Mouse (Mus musculus): ENCODE data around the gene Gpr146. TPM values are rescaled to one million over a fixed set of nuclear protein-coding genes. Genes with fewer than 3 reads are reported as not detected.
A peak's percentile ranks its signal among the peaks of the same experiment; 100 is the strongest.

Gpr146 gene
- polyA plus RNA-seq, 1 experiment from 2014 or later = 1.8 TPM

DNA sequence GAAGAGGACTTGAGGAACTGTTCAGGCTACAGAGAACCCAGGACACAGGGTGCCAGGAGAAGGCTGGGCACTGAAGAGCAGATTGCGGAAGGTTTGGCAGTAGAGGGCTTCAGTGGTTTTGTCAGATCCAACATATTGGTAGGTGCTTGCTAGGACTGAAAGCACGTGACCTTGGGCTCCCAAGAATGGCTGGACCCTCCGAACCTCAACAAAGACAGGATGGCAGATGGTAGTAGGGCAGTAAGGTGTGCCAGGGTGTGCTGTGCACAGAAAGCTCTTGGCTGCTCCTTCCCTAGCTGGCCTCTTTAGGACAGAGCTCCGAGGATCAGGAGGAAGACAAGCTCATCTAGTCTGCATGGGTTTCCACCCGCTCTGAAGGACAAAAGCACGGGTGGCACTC is 33.6 kb downstream of the Gpr146 start:
- no peak for ATAC-seq (ENCODE audit: low read depth)
- Histone ChIP-seq H3K4me2 (ENCODE audit: low read depth, low read length) (no peak overlapping the region), H3K4me3 (ENCODE audit: low read depth, low read length) (no peak overlapping the region), H3K27ac (ENCODE audit: low read depth, low read length) (no peak overlapping the region), H3K9me3 (ENCODE audit: control insufficient read depth, low read length) (no peaks in the 10 kb centered on the region), H3K9ac (replicated peaks; ENCODE audit: low read depth, low read length) (no peak overlapping the region), H3K27me3 (ENCODE audit: control insufficient read depth, insufficient read depth, low read length) (no peaks in the 10 kb centered on the region), H3K4me1 (ENCODE audit: control insufficient read depth, insufficient read depth, low read length) (no peaks in the 10 kb centered on the region), H3K36me3 (ENCODE audit: control insufficient read depth, insufficient read depth, low read length) (no peaks in the 10 kb centered on the region)
- WGBS = 95% methylated on average over 6 of the region's 6 CpGs

DNA sequence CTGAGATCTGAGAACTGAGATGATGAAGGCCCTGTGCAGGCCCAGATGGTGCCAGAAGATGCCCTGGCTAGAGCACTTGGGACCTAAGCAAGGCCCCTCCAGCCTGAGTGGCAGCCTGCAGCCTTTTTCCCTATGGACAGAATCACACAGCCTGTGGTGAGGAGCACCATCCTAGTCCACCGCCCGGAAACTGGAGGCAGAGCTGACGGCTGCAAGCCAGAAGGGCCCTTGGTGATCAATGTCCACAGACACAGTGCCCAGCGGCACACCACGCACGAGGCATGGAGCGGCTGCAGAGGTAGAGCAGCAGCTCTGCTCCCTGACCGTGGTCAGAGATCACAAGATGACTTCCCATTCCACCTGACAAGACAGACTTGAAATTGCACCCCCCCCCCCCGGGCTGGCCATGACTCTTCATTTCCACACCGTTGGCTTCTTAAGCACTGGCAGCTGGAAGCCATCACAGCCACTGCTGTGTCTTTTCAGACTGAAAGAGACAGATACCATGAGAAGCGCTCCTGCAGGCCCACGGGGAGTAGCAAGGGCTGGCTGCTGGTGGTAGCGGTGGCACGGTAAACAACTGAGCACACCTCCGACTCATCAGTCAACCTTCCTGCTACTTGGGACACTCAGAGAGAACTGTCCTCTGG is 34.3 kb downstream of the Gpr146 start:
- Histone ChIP-seq H3K27me3 (ENCODE audit: control insufficient read depth, insufficient read depth, low read length) (no peaks in the 10 kb centered on the region), H3K4me3 (ENCODE audit: low read depth, low read length) (no peak overlapping the region), H3K36me3 (ENCODE audit: control insufficient read depth, insufficient read depth, low read length) (no peaks in the 10 kb centered on the region), H3K4me2 (ENCODE audit: low read depth, low read length) (no peak overlapping the region), H3K27ac (ENCODE audit: low read depth, low read length) (no peak overlapping the region), H3K4me1 (ENCODE audit: control insufficient read depth, insufficient read depth, low read length) (no peaks in the 10 kb centered on the region), H3K9me3 (ENCODE audit: control insufficient read depth, low read length) (no peaks in the 10 kb centered on the region), H3K9ac (replicated peaks; ENCODE audit: low read depth, low read length) (no peak overlapping the region)
- WGBS = 68% methylated on average over 15 of the region's 15 CpGs
- no peak for ATAC-seq (ENCODE audit: low read depth)

DNA sequence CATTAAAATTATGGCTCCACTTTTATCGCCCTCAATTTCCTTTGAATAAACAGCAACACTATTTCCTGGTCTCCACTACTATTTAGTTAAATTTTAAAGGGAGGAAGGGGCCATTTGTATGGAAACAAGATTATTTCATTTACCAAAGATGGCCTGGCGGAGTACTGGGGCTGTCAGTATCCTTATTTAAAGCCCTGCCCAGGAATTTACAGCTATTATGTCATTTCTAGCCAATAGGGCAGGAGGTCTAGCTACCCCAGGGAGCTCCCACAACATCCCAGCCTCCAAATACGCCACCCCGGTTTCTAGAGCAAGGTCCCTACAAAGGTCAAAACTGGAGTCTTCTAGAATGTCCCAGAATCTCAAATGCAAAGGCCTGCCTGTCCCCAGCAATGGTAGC is 36.0 kb downstream of the Gpr146 start:
- Histone ChIP-seq H3K9me3 (ENCODE audit: control insufficient read depth, low read length) (no peaks in the 10 kb centered on the region), H3K4me3 (ENCODE audit: low read depth, low read length) (no peak overlapping the region), H3K4me1 (ENCODE audit: control insufficient read depth, insufficient read depth, low read length) (peaks cover 4% of the 10 kb centered on the region), H3K9ac (replicated peaks; ENCODE audit: low read depth, low read length) (no peak overlapping the region), H3K27me3 (ENCODE audit: control insufficient read depth, insufficient read depth, low read length) (no peaks in the 10 kb centered on the region), H3K36me3 (ENCODE audit: control insufficient read depth, insufficient read depth, low read length) (no peaks in the 10 kb centered on the region), H3K27ac (ENCODE audit: low read depth, low read length) (no peak overlapping the region), H3K4me2 (ENCODE audit: low read depth, low read length) (no peak overlapping the region)
- ATAC-seq (ENCODE audit: low read depth) = no peak
- WGBS = 49% methylated on average over 4 of the region's 4 CpGs

DNA sequence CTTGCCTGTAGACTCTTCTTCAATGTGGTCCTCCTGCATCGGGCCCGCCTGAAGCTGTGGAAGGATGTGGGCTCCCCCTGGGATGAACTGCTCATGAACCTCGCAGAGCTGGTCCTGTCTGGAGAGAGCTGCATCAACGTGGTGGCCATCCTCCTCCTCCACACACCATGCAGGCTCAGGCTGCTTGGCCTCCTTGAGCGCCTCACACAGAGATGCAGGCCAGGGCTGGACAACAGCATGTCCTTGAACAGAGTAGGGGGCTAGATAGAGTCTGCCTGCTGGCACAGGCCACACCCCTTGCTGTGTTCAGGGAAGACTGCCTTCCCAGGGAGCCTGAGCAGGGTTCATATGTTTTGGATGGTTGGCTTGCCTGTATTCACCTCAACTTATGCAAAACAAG is 37.5 kb downstream of the Gpr146 start:
- Histone ChIP-seq H3K4me1 (ENCODE audit: control insufficient read depth, insufficient read depth, low read length) (peaks cover 14% of the 10 kb centered on the region), H3K9ac (replicated peaks; ENCODE audit: low read depth, low read length) (no peak overlapping the region), H3K9me3 (ENCODE audit: control insufficient read depth, low read length) (no peaks in the 10 kb centered on the region), H3K4me3 (ENCODE audit: low read depth, low read length) (no peak overlapping the region), H3K36me3 (ENCODE audit: control insufficient read depth, insufficient read depth, low read length) (no peaks in the 10 kb centered on the region), H3K27me3 (ENCODE audit: control insufficient read depth, insufficient read depth, low read length) (no peaks in the 10 kb centered on the region), H3K27ac (ENCODE audit: low read depth, low read length) (no peak overlapping the region), H3K4me2 (ENCODE audit: low read depth, low read length) (no peak overlapping the region)
- ATAC-seq (ENCODE audit: low read depth) = no peak
- WGBS = 88% methylated on average over 5 of the region's 5 CpGs

DNA sequence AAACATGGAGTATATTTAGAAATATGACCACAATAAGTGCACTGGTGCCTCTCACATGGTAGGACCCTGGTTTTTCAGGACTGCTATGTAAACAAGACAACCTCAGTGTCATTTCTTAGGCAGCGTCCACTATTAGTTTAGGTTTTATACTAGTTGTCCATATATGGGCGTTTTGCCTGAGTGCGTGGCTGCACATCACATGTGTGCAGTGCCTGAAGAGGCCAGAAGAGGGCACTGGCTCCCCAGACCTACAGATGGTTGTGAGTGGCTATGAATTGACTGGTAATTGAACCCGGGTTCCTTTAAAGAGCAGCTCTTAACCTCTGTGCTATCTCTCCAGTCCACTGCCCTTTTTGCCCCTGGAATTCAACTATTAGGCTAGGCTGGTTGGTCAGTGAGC is 39.4 kb downstream of the Gpr146 start:
- no peak overlapping the region for H3K4me2 ChIP-seq (ENCODE audit: low read depth, low read length)
- 92% methylated on average over 4 of the region's 4 CpGs for WGBS
- peaks cover 16% of the 10 kb centered on the region for H3K4me1 ChIP-seq (ENCODE audit: control insufficient read depth, insufficient read depth, low read length)
- no peak for ATAC-seq (ENCODE audit: low read depth)
- no peak overlapping the region for H3K9ac ChIP-seq (replicated peaks; ENCODE audit: low read depth, low read length)
- H3K27me3 ChIP-seq (ENCODE audit: control insufficient read depth, insufficient read depth, low read length) = no peaks in the 10 kb centered on the region
- no peaks in the 10 kb centered on the region for H3K36me3 ChIP-seq (ENCODE audit: control insufficient read depth, insufficient read depth, low read length)
- no peaks in the 10 kb centered on the region for H3K9me3 ChIP-seq (ENCODE audit: control insufficient read depth, low read length)
- no peak overlapping the region for H3K4me3 ChIP-seq (ENCODE audit: low read depth, low read length)
- H3K27ac ChIP-seq (ENCODE audit: low read depth, low read length) = no peak overlapping the region

DNA sequence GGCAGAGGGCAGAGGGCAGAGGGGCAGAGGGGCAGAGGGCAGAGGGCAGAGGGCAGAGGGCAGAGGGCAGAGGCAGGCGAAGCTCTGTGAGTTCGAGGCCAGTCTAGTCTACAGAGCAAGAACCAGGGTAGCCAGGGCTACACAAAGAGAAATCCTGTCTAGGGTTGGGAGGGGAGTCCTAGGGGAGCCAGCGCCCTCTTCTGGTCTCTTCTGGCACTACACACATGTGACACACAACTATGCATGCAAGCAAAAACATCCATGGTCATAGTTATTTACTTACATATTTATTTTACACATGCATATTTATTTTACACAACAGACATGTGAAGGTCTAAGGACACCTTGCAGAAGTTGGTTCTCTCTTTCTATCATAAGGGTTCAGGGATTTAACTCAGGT is 40.0 kb downstream of the Gpr146 start:
- no peaks in the 10 kb centered on the region for H3K36me3 ChIP-seq (ENCODE audit: control insufficient read depth, insufficient read depth, low read length)
- H3K4me3 ChIP-seq (ENCODE audit: low read depth, low read length) = no peak overlapping the region
- 94% methylated on average over 3 of the region's 3 CpGs for WGBS
- H3K4me2 ChIP-seq (ENCODE audit: low read depth, low read length) = no peak overlapping the region
- H3K27ac ChIP-seq (ENCODE audit: low read depth, low read length) = no peak overlapping the region
- ATAC-seq (ENCODE audit: low read depth) = no peak
- H3K9ac ChIP-seq (replicated peaks; ENCODE audit: low read depth, low read length) = no peak overlapping the region
- H3K27me3 ChIP-seq (ENCODE audit: control insufficient read depth, insufficient read depth, low read length) = no peaks in the 10 kb centered on the region
- no peaks in the 10 kb centered on the region for H3K9me3 ChIP-seq (ENCODE audit: control insufficient read depth, low read length)
- peaks cover 16% of the 10 kb centered on the region for H3K4me1 ChIP-seq (ENCODE audit: control insufficient read depth, insufficient read depth, low read length)

DNA sequence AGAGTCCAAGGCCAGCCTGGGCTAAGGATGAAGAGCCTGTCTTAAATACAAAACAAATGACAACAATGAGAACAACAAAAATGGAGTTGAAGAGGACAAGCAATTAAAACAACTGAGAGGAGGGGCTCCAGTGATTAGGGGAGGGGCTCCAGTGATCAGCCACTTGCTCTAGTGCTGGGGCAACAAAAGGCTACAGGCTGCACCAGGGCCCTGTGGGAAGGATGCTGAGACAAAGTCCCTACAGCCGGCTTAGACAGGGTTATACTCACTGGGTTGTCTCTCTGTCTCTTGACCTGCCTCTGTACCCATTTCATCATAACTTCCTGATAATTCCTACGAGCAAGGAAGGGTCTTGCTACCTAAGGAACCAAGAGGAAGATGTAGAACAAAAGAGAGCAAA is 40.6 kb downstream of the Gpr146 start:
- peak overlapping the region; percentile 81 for H3K27ac ChIP-seq (ENCODE audit: low read depth, low read length)
- H3K9me3 ChIP-seq (ENCODE audit: control insufficient read depth, low read length) = no peaks in the 10 kb centered on the region
- H3K36me3 ChIP-seq (ENCODE audit: control insufficient read depth, insufficient read depth, low read length) = no peaks in the 10 kb centered on the region
- no peak overlapping the region for H3K4me2 ChIP-seq (ENCODE audit: low read depth, low read length)
- ATAC-seq (ENCODE audit: low read depth) = no peak
- H3K4me3 ChIP-seq (ENCODE audit: low read depth, low read length) = no peak overlapping the region
- WGBS = 30% methylated on average over 2 of the region's 2 CpGs
- H3K4me1 ChIP-seq (ENCODE audit: control insufficient read depth, insufficient read depth, low read length) = peaks cover 22% of the 10 kb centered on the region
- H3K9ac ChIP-seq (replicated peaks; ENCODE audit: low read depth, low read length) = no peak overlapping the region
- H3K27me3 ChIP-seq (ENCODE audit: control insufficient read depth, insufficient read depth, low read length) = no peaks in the 10 kb centered on the region

DNA sequence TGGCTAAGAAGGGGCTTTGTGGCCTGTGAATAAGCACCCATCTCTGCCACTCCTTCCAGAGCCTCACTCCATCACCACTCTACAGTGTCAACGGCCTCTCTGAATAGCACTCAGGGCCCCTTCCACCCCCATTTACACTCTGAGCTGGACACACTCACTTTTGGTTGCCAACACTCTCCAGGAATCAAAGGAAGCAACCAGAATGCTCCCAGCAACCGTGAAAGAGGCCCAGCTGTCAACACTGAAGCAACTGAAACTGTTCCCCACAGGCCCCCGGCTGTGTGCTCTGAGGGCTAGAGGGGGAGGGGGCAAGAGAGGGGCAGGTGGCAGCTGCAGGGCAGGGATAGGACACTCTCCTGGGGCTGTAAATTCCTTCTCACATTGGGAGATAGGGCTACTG is 41.1 kb downstream of the Gpr146 start:
- H3K9ac ChIP-seq (replicated peaks; ENCODE audit: low read depth, low read length) = no peak overlapping the region
- ATAC-seq (ENCODE audit: low read depth) = peak; percentile 84
- WGBS = 3% methylated on average over 3 of the region's 3 CpGs
- H3K4me1 ChIP-seq (ENCODE audit: control insufficient read depth, insufficient read depth, low read length) = peaks cover 22% of the 10 kb centered on the region
- H3K27me3 ChIP-seq (ENCODE audit: control insufficient read depth, insufficient read depth, low read length) = no peaks in the 10 kb centered on the region
- H3K27ac ChIP-seq (ENCODE audit: low read depth, low read length) = peak overlapping the region; percentile 81
- no peak overlapping the region for H3K4me2 ChIP-seq (ENCODE audit: low read depth, low read length)
- H3K36me3 ChIP-seq (ENCODE audit: control insufficient read depth, insufficient read depth, low read length) = no peaks in the 10 kb centered on the region
- H3K4me3 ChIP-seq (ENCODE audit: low read depth, low read length) = no peak overlapping the region
- H3K9me3 ChIP-seq (ENCODE audit: control insufficient read depth, low read length) = no peaks in the 10 kb centered on the region

DNA sequence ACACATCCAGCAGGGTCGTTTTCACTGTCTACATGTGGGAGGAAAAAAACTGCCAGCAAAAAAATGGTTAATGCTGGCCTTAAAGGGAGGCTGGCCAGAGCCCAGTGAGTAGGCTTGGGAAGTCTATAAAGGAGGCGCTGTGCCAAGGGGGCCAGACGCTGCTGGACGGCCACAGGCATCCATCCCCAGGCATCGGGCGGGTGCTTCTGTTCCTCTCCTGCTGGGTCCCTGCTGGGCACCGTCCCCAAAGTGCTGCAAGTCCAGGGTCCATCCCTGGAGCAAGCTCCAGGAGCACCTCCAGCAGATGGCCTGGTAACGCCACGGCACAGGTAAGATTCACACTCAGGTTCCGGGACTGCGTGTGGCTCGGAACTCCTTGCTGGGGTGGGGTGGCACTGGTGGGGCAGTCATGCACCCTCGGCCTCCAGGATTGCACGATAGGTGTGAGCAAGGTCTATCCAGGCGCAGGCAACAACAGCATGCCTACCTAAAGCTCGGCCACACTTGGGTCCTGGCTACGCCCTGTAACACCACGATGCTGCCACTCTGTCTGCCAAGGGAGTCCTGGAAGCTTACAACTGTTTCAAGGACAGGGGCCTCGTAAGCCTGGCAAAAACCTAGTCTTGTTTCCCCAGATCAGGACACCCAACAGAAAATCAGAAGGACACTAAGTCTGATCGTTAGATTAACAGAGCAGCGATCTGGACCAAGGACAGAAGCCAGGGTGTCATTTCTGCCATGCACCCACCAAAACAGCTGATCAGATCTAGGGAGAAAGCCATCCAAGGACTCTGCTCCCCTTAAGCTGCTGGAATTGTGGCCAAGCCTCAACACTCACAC is 45.7 kb downstream of the Gpr146 start, which contains the start of gene Gper1:
Gper1 (plus strand) TSS at position 126 of the 840 bp plus-strand sequence.
- H3K27me3 ChIP-seq (ENCODE audit: control insufficient read depth, insufficient read depth, low read length) = no peaks in the 10 kb centered on the region
- no peaks in the 10 kb centered on the region for H3K9me3 ChIP-seq (ENCODE audit: control insufficient read depth, low read length)
- peak within 1 kb of the TSS; percentile 38 for H3K4me2 ChIP-seq (ENCODE audit: low read depth, low read length)
- H3K9ac ChIP-seq (replicated peaks; ENCODE audit: low read depth, low read length) = peak within 1 kb of the TSS; percentile 35; the same call in 1 of the 2 replicates
- H3K4me3 ChIP-seq (ENCODE audit: low read depth, low read length) = peak within 1 kb of the TSS; percentile 23; the same call in 1 of the 2 replicates
- 38% methylated on average over 21 of the region's 21 CpGs for WGBS
- no peaks in the 10 kb centered on the region for H3K36me3 ChIP-seq (ENCODE audit: control insufficient read depth, insufficient read depth, low read length)
- ATAC-seq (ENCODE audit: low read depth) = no peak
- H3K27ac ChIP-seq (ENCODE audit: low read depth, low read length) = 0 out of 2 replicates have a peak within 1 kb of the TSS, but pooled peaks have one; percentile 12
- H3K4me1 ChIP-seq (ENCODE audit: control insufficient read depth, insufficient read depth, low read length) = peaks cover 25% of the 10 kb centered on the region
